Mouse (Mus musculus): ENCODE results near the gene Hectd1.
A peak's percentile ranks its signal among the peaks of the same experiment; 100 is the strongest.

Gene Hectd1

GRCm38 (mm10) chr12:51829290-51830076 is at the start of gene Hectd1:
Hectd1 (minus strand) TSS chr12:51829536.
- DNase-seq (ENCODE audit: low spot score): peak; percentile 84

- no peak for DNase-seq (ENCODE audit: low spot score)
These were observed 42.3 kb upstream of the Hectd1 start for GRCm38 (mm10) chr12:51871446-51872144.

GRCm38 (mm10) chr12:51869511-51869910 is 40.2 kb upstream of the Hectd1 start:
- no peak for DNase-seq (ENCODE audit: low spot score)

GRCm38 (mm10) chr12:51867076-51867475 is 37.7 kb upstream of the Hectd1 start:
- DNase-seq (ENCODE audit: low spot score): no peak

GRCm38 (mm10) chr12:51866226-51866910 is 37.0 kb upstream of the Hectd1 start:
- DNase-seq (ENCODE audit: low spot score): no peak

GRCm38 (mm10) chr12:51865790-51866179 is 36.4 kb upstream of the Hectd1 start:
- DNase-seq (ENCODE audit: low spot score): no peak

GRCm38 (mm10) chr12:51865061-51865789 is 35.9 kb upstream of the Hectd1 start:
- DNase-seq (ENCODE audit: low spot score): no peak

GRCm38 (mm10) chr12:51863116-51864002 is 34.0 kb upstream of the Hectd1 start:
- no peak for DNase-seq (ENCODE audit: low spot score)

GRCm38 (mm10) chr12:51858134-51859028 is 29.0 kb upstream of the Hectd1 start:
- no peak for DNase-seq (ENCODE audit: low spot score)

- no peak for DNase-seq (ENCODE audit: low spot score)
These were observed 27.5 kb upstream of the Hectd1 start for GRCm38 (mm10) chr12:51856768-51857295.

GRCm38 (mm10) chr12:51855872-51856271 is 26.5 kb upstream of the Hectd1 start:
- DNase-seq (ENCODE audit: low spot score): no peak

- no peak for DNase-seq (ENCODE audit: low spot score)
These were observed 26.1 kb upstream of the Hectd1 start for GRCm38 (mm10) chr12:51855453-51855852.

- DNase-seq (ENCODE audit: low spot score): peak; percentile 44
These were observed 22.3 kb upstream of the Hectd1 start for GRCm38 (mm10) chr12:51851617-51852016.

- no peak for DNase-seq (ENCODE audit: low spot score)
These were observed 21.8 kb upstream of the Hectd1 start for GRCm38 (mm10) chr12:51851155-51851554.

GRCm38 (mm10) chr12:51850339-51850738 is 21.0 kb upstream of the Hectd1 start:
- no peak for DNase-seq (ENCODE audit: low spot score)

GRCm38 (mm10) chr12:51849902-51850301 is 20.6 kb upstream of the Hectd1 start:
- DNase-seq (ENCODE audit: low spot score): no peak

- no peak for DNase-seq (ENCODE audit: low spot score)
These were observed 18.8 kb upstream of the Hectd1 start for GRCm38 (mm10) chr12:51847953-51848680.

GRCm38 (mm10) chr12:51845261-51845660 is 15.9 kb upstream of the Hectd1 start:
- no peak for DNase-seq (ENCODE audit: low spot score)

- peak; percentile 88 for DNase-seq (ENCODE audit: low spot score)
These were observed 15.5 kb upstream of the Hectd1 start for GRCm38 (mm10) chr12:51844771-51845256.
